In the genomic region with DNA sequence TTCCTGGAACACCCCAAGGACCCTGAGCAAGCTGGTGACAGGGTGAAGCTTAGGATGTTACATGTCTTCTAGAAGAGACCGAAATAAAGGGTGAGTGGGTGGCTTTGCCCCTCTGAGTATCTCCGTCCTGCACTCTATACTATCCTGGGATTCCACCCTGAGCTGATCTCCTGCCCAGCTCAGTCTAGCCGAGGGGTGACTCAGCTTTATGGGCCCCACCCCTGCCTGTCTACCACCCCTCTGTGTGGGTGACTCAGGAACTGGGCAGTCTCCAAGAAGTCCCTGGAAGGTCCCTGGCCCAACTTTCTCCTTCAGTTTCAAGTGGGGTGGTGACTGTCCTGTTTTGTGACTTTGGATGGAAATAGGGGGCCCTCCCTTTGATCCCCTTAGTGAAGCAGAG, we compare ENCODE assay signal across 10 mouse cellular contexts. TPM values are rescaled to one million over a fixed set of nuclear protein-coding genes. Genes with fewer than 3 reads are reported as not detected.
DNase-seq lines count a peak whose midpoint lies in the region; ATAC-seq and TF ChIP-seq lines count a peak whose summit lies in the region.
"Had no signal": no experiment of that assay in that cellular context is flagged by ENCODE, and none has a peak within 500 bp of the region (broad histone marks: within the 10 kb centered on the region; RNA-seq: fewer than 3 reads in every experiment).

No protein-coding gene starts in this region.

- peaks cover 2% of the 10 kb centered on the region; the same call in 1 of the 2 replicates for H3K79me2 ChIP-seq in MEL (ENCODE audit: control insufficient read depth, insufficient read depth, low read length, poor library complexity)
- no peaks in the 10 kb centered on the region for H3K79me2 ChIP-seq in heart, adult 2 months (replicated peaks; ENCODE audit: control insufficient read depth, insufficient read depth, low read length)

- peak overlapping the region; percentile 0 for H3K9ac ChIP-seq in MEL (ENCODE audit: control insufficient read depth, low read depth, low read length, poor library complexity, severe bottlenecking)
- H3K9ac ChIP-seq in heart, adult 2 months (ENCODE audit: low read depth, low read length) = no peak overlapping the region
- H3K9ac ChIP-seq in liver, postnatal 0 days (replicated peaks) = peak overlapping the region; percentile 59
- H3K9ac ChIP-seq: heart, embryonic 15.5 days; midbrain, embryonic 12.5 days had no signal

- intact Hi-C loops in heart, adult 2 months (cut with DNase I) = loop anchor here (5.0 kb wide), 1 partner anchor 42 kb away; no protein-coding TSS in a partner anchor
- intact Hi-C loops in left cerebral cortex, postnatal 14 days (cut with DNase I) = no loop called here

- TF ChIP-seq POLR2A in MEL (IDR thresholded peaks at IDR 0.05; ENCODE audit: control insufficient read depth in 1 of 2, insufficient read depth in 1 of 2, low read depth in 1 of 2, low read length in 2 of 2, poor library complexity in 1 of 2) = no peak
- TF ChIP-seq POLR2A in heart, adult 2 months (IDR thresholded peaks at IDR 0.05; ENCODE audit: insufficient read depth, low read depth, low read length) = no peak

- TF ChIP-seq RAD21 in MEL (IDR thresholded peaks at IDR 0.05; ENCODE audit: low read depth, low read length) = no peak

- H3K36me3 ChIP-seq in MEL (ENCODE audit: control insufficient read depth in 1 of 2, insufficient read depth in 2 of 2, low read length in 2 of 2) = peaks cover 0 to 13% of the 10 kb centered on the region in 2 experiments; a peak in 2 of 4 replicates
- no peaks in the 10 kb centered on the region for H3K36me3 ChIP-seq in heart, adult 2 months (ENCODE audit: control insufficient read depth, insufficient read depth, low read length)
- no peaks in the 10 kb centered on the region for H3K36me3 ChIP-seq in liver, postnatal 0 days (replicated peaks; ENCODE audit: insufficient read depth, low read length)
- H3K36me3 ChIP-seq in embryonic facial prominence, embryonic 10.5 days (replicated peaks) = no peaks in the 10 kb centered on the region
- H3K36me3 ChIP-seq: heart, embryonic 15.5 days; midbrain, embryonic 12.5 days had no signal

- DNase-seq in MEL (ENCODE audit: low read depth, low spot score) = peak; percentile 66
- peak; percentile 88 for DNase-seq in adrenal gland, adult 8-10 months
- DNase-seq in heart, adult 2 months = peak; percentile 49 to 70
- peak; percentile 56 for DNase-seq in liver, postnatal 0 days
- no peak for DNase-seq in embryonic facial prominence, embryonic 10.5 days (ENCODE audit: low spot score)
- DNase-seq in right cerebral cortex, adult 18-20 months = no peak
- no peak for DNase-seq in kidney, postnatal 14 days
- no peak for DNase-seq in left cerebral cortex, postnatal 14 days (ENCODE audit: low spot score in 2 of 2)

- H3K27ac ChIP-seq in MEL (ENCODE audit: control insufficient read depth, low read depth, low read length) = peak overlapping the region; percentile 35
- peak overlapping the region; percentile 3; the same call in 1 of the 2 replicates for H3K27ac ChIP-seq in heart, adult 2 months
- H3K27ac ChIP-seq in liver, postnatal 0 days (ENCODE audit: low read depth) = peak overlapping the region; percentile 65
- H3K27ac ChIP-seq in embryonic facial prominence, embryonic 10.5 days (replicated peaks) = no peak overlapping the region
- H3K27ac ChIP-seq: heart, embryonic 15.5 days; midbrain, embryonic 12.5 days had no signal

- peak; percentile 70 for ATAC-seq in liver, postnatal 0 days

- H3K4me2 ChIP-seq in liver, postnatal 0 days (ENCODE audit: low read depth, low read length) = peak overlapping the region; percentile 90
- H3K4me2 ChIP-seq: heart, embryonic 15.5 days; midbrain, embryonic 12.5 days had no signal

- 74% methylated on average over 3 of the region's 3 CpGs for WGBS in heart, adult 2 months
- 57% methylated on average over 3 of the region's 3 CpGs for WGBS in liver, postnatal 0 days (ENCODE audit: insufficient replicate concordance)
- 89% methylated on average over 3 of the region's 3 CpGs for WGBS in embryonic facial prominence, embryonic 10.5 days

- no peaks in the 10 kb centered on the region for H3K27me3 ChIP-seq in MEL (ENCODE audit: control insufficient read depth in 1 of 2, insufficient read depth in 2 of 2, low read length in 2 of 2)
- no peaks in the 10 kb centered on the region for H3K27me3 ChIP-seq in heart, adult 2 months (ENCODE audit: control insufficient read depth, insufficient read depth, low read length)
- no peaks in the 10 kb centered on the region for H3K27me3 ChIP-seq in liver, postnatal 0 days (ENCODE audit: insufficient read depth, low read length)
- H3K27me3 ChIP-seq in embryonic facial prominence, embryonic 10.5 days (replicated peaks; ENCODE audit: low read depth, poor library complexity, severe bottlenecking) = peaks cover 33% of the 10 kb centered on the region
- H3K27me3 ChIP-seq: heart, embryonic 15.5 days had no signal

- peak in 1 of 2 experiments; percentile 24; a peak in 2 of 4 replicates for TF ChIP-seq EP300 in MEL (IDR thresholded peaks at IDR 0.05; ENCODE audit: low read depth in 1 of 2, low read length in 2 of 2)
- no peak for TF ChIP-seq EP300 in heart, adult 2 months (IDR thresholded peaks at IDR 0.05; ENCODE audit: insufficient read depth, low read depth, low read length)
- TF ChIP-seq EP300 in liver, postnatal 0 days (IDR thresholded peaks at IDR 0.05; ENCODE audit: low read depth) = no peak

- peak overlapping the region in 1 of 2 experiments; percentile 27; a peak in 2 of 4 replicates for H3K4me3 ChIP-seq in MEL (ENCODE audit: control insufficient read depth in 1 of 2, insufficient read depth in 1 of 2, low read depth in 2 of 2, low read length in 2 of 2)
- no peak overlapping the region for H3K4me3 ChIP-seq in heart, adult 2 months
- peak overlapping the region; percentile 11; the same call in 1 of the 2 replicates for H3K4me3 ChIP-seq in liver, postnatal 0 days (ENCODE audit: low read depth, low read length)
- no peak overlapping the region for H3K4me3 ChIP-seq in embryonic facial prominence, embryonic 10.5 days
- H3K4me3 ChIP-seq: heart, embryonic 15.5 days; midbrain, embryonic 12.5 days had no signal

- peaks cover 9 to 38% of the 10 kb centered on the region in 2 experiments for H3K4me1 ChIP-seq in MEL (ENCODE audit: control insufficient read depth in 1 of 2, insufficient read depth in 2 of 2, low read length in 2 of 2)
- peaks cover 9% of the 10 kb centered on the region for H3K4me1 ChIP-seq in heart, adult 2 months (ENCODE audit: control insufficient read depth, insufficient read depth, low read length)
- H3K4me1 ChIP-seq in liver, postnatal 0 days (ENCODE audit: insufficient read depth) = peaks cover 30% of the 10 kb centered on the region
- peaks cover 22% of the 10 kb centered on the region for H3K4me1 ChIP-seq in embryonic facial prominence, embryonic 10.5 days

- no peaks in the 10 kb centered on the region for H3K9me3 ChIP-seq in MEL (replicated peaks; ENCODE audit: insufficient read depth, low read length)
- H3K9me3 ChIP-seq in liver, postnatal 0 days (ENCODE audit: low read length) = no peaks in the 10 kb centered on the region
- no peaks in the 10 kb centered on the region for H3K9me3 ChIP-seq in embryonic facial prominence, embryonic 10.5 days
- H3K9me3 ChIP-seq: heart, embryonic 15.5 days; midbrain, embryonic 12.5 days had no signal

- no peak for TF ChIP-seq CTCF in MEL (IDR thresholded peaks at IDR 0.05 in 2 of 3, conservative IDR thresholded peaks at IDR 0.05 in 1 of 3; ENCODE audit: control insufficient read depth in 1 of 3, insufficient read depth in 1 of 3, low read depth in 2 of 3, low read length in 3 of 3, poor library complexity in 1 of 3, severe bottlenecking in 1 of 3)
- TF ChIP-seq CTCF in heart, adult 2 months (IDR thresholded peaks at IDR 0.05) = no peak
- TF ChIP-seq CTCF in liver, postnatal 0 days (IDR thresholded peaks at IDR 0.05; ENCODE audit: low read depth) = no peak

RNA-seq across cellular contexts. Expression of gene Mcat, which starts 1.8 kb away (rescaled TPM):
- 32.6 and 35.9 TPM in 2 replicates for total RNA-seq in MEL (2012; rRNA removed)
- 10 to 100 TPM in 1 of 2 experiments, not detected in 1; 28.8 TPM for polyA plus RNA-seq in MEL (2012; ENCODE audit: insufficient read depth in 1 of 2, insufficient read length in 2 of 2, low read depth in 1 of 2, low replicate concordance in 2 of 2, missing spikeins in 1 of 2)
- total RNA-seq in adrenal gland, adult 8-10 months (2022) = 10 to 100 TPM; 38.4 to 51.7 (median 43.9) TPM
- total RNA-seq in heart, adult 2 months (2021) = 10 to 100 TPM; 38.7 to 40.8 TPM
- 32.2 and 41.4 TPM in 2 replicates for polyA plus RNA-seq in heart, adult 2 months (2012; rRNA removed)
- 20.0 and 20.5 TPM in 2 replicates for polyA plus RNA-seq in liver, postnatal 0 days (2015; fragmentation: Nextera tagmentation; extraction: Ambion mirVana)
- 43.9 and 46.9 TPM in 2 replicates for polyA plus RNA-seq in embryonic facial prominence, embryonic 10.5 days (2016; fragmentation: Nextera tagmentation; extraction: Ambion mirVana)
- 10 to 100 TPM; 29.0 to 31.1 TPM for total RNA-seq in left cerebral cortex, postnatal 14 days (2021)

RNA-seq across cellular contexts. Expression of gene Tspo, which starts 2.0 kb away (rescaled TPM):
- total RNA-seq in MEL (2012; rRNA removed) = 61.3 and 80.0 TPM in 2 replicates
- 10 to 100 TPM in 1 of 2 experiments, not detected in 1; 66.5 TPM for polyA plus RNA-seq in MEL (2012; ENCODE audit: insufficient read depth in 1 of 2, insufficient read length in 2 of 2, low read depth in 1 of 2, low replicate concordance in 2 of 2, missing spikeins in 1 of 2)
- total RNA-seq in adrenal gland, adult 8-10 months (2022) = 100 to 1,000 TPM; 480 to 546 (median 516) TPM
- 10 to 100 TPM; 61.2 to 61.8 TPM for total RNA-seq in heart, adult 2 months (2021)
- polyA plus RNA-seq in heart, adult 2 months (2012; rRNA removed) = 101 and 154 TPM in 2 replicates
- 168 and 183 TPM in 2 replicates for polyA plus RNA-seq in liver, postnatal 0 days (2015; fragmentation: Nextera tagmentation; extraction: Ambion mirVana)
- 34.1 and 35.6 TPM in 2 replicates for polyA plus RNA-seq in embryonic facial prominence, embryonic 10.5 days (2016; fragmentation: Nextera tagmentation; extraction: Ambion mirVana)
- total RNA-seq in left cerebral cortex, postnatal 14 days (2021) = 1 to 10 TPM; 2.4 to 2.8 TPM

RNA-seq across cellular contexts. Expression of gene Ttll12, which starts 29.5 kb away (rescaled TPM):
- total RNA-seq in MEL (2012; rRNA removed) = 41.9 and 43.9 TPM in 2 replicates
- polyA plus RNA-seq in MEL (2012; ENCODE audit: insufficient read depth in 1 of 2, insufficient read length in 2 of 2, low read depth in 1 of 2, low replicate concordance in 2 of 2, missing spikeins in 1 of 2) = 10 to 100 TPM in 1 of 2 experiments, not detected in 1; 76.5 TPM
- 10 to 100 TPM; 38.9 to 46.7 (median 42.5) TPM for total RNA-seq in adrenal gland, adult 8-10 months (2022)
- total RNA-seq in heart, adult 2 months (2021) = 1 to 10 TPM; 4.5 to 5.5 TPM
- polyA plus RNA-seq in heart, adult 2 months (2012; rRNA removed) = 9.9 and 10.6 TPM in 2 replicates
- 10.9 and 12.9 TPM in 2 replicates for polyA plus RNA-seq in liver, postnatal 0 days (2015; fragmentation: Nextera tagmentation; extraction: Ambion mirVana)
- polyA plus RNA-seq in embryonic facial prominence, embryonic 10.5 days (2016; fragmentation: Nextera tagmentation; extraction: Ambion mirVana) = 62.8 and 64.3 TPM in 2 replicates
- 10 to 100 TPM; 16.2 to 17.2 TPM for total RNA-seq in left cerebral cortex, postnatal 14 days (2021)

RNA-seq across cellular contexts. Expression of gene Bik, which starts 38.8 kb away (rescaled TPM):
- 5.1 and 7.6 TPM in 2 replicates for total RNA-seq in MEL (2012; rRNA removed)
- polyA plus RNA-seq in MEL (2012; ENCODE audit: insufficient read depth in 1 of 2, insufficient read length in 2 of 2, low read depth in 1 of 2, low replicate concordance in 2 of 2, missing spikeins in 1 of 2) = 10 to 100 TPM in 1 of 2 experiments, not detected in 1; 10.2 TPM
- total RNA-seq in adrenal gland, adult 8-10 months (2022) = 1 to 10 TPM; 3.1 to 8.1 (median 5.4) TPM
- total RNA-seq in heart, adult 2 months (2021) = 10 to 100 TPM in 1 of 2 experiments, 1 to 10 TPM in 1; 8.3 to 10.9 TPM
- polyA plus RNA-seq in heart, adult 2 months (2012; rRNA removed) = 11.7 and 21.8 TPM in 2 replicates
- 6.2 and 6.4 TPM in 2 replicates for polyA plus RNA-seq in liver, postnatal 0 days (2015; fragmentation: Nextera tagmentation; extraction: Ambion mirVana)
- 2.3 TPM in 2 replicates for polyA plus RNA-seq in embryonic facial prominence, embryonic 10.5 days (2016; fragmentation: Nextera tagmentation; extraction: Ambion mirVana)
- total RNA-seq in left cerebral cortex, postnatal 14 days (2021) = not detected

RNA-seq across cellular contexts. Expression of gene Ttll1, which starts 54.7 kb away (rescaled TPM):
- 3.4 and 4.4 TPM in 2 replicates for total RNA-seq in MEL (2012; rRNA removed)
- polyA plus RNA-seq in MEL (2012; ENCODE audit: insufficient read depth in 1 of 2, insufficient read length in 2 of 2, low read depth in 1 of 2, low replicate concordance in 2 of 2, missing spikeins in 1 of 2) = 10 to 100 TPM in 1 of 2 experiments, not detected in 1; 14.1 TPM
- total RNA-seq in adrenal gland, adult 8-10 months (2022) = 10 to 100 TPM in 2 of 4 experiments, 1 to 10 TPM in 2; 9.8 to 16.5 (median 13.1) TPM
- total RNA-seq in heart, adult 2 months (2021) = 10 to 100 TPM; 52.1 to 62.9 TPM
- 37.6 and 41.3 TPM in 2 replicates for polyA plus RNA-seq in heart, adult 2 months (2012; rRNA removed)
- polyA plus RNA-seq in liver, postnatal 0 days (2015; fragmentation: Nextera tagmentation; extraction: Ambion mirVana) = 2.7 and 3.2 TPM in 2 replicates
- polyA plus RNA-seq in embryonic facial prominence, embryonic 10.5 days (2016; fragmentation: Nextera tagmentation; extraction: Ambion mirVana) = 30.9 and 32.6 TPM in 2 replicates
- 10 to 100 TPM; 53.9 to 56.3 TPM for total RNA-seq in left cerebral cortex, postnatal 14 days (2021)

Comparison
In these comparisons a context has a peak if more than half of its experiments do, and no peak if none do; other contexts are left out.
1. DNase-seq: peak in MEL (single experiment), adrenal gland, adult 8-10 months (single experiment), heart, adult 2 months (2 of 2) and liver, postnatal 0 days (single experiment); none in embryonic facial prominence, embryonic 10.5 days (single experiment), right cerebral cortex, adult 18-20 months (single experiment), kidney, postnatal 14 days (single experiment) and left cerebral cortex, postnatal 14 days (0 of 2).
2. RNA of gene Tspo, which starts 2.0 kb away (total RNA-seq): 480 to 546 TPM in adrenal gland, adult 8-10 months, 61.3 to 80.0 TPM in MEL and 61.2 to 61.8 TPM in heart, adult 2 months; 2.4 to 2.8 TPM in left cerebral cortex, postnatal 14 days; every median in the first group is over 10 times any median in the second.